Mouse (Mus musculus) forebrain, embryonic 13.5 days (tissue): Measurements from ENCODE around the gene Hoxd8. TPM values are rescaled to one million over a fixed set of nuclear protein-coding genes. Genes with fewer than 3 reads are reported as not detected.
A peak's percentile ranks its signal among the peaks of the same experiment; 100 is the strongest.

Experiments
- ATAC-seq: fragments of 200-750 bp; cut with Nextera tagmentation; 2 replicates; pipeline ENCODE4 v1.8.0; 2017
- H3K27ac ChIP-seq: fragments of 300-500 bp; sonication (generic); 2 replicates; pipeline ENCODE4 v1.5.1; 2015; ENCODE audit warnings: inconsistent platforms, mild to moderate bottlenecking, moderate library complexity
- H3K27me3 ChIP-seq: fragments of 300-500 bp; sonication (generic); 2 replicates; pipeline ENCODE4 v1.6.1; 2015; ENCODE audit warnings: mild to moderate bottlenecking, inconsistent platforms
- H3K36me3 ChIP-seq: fragments of 300-500 bp; sonication (generic); 2 replicates; pipeline ENCODE4 v1.6.1; 2015; ENCODE audit warnings: mild to moderate bottlenecking, inconsistent platforms; ENCODE audit not compliant: poor library complexity, severe bottlenecking
- H3K4me1 ChIP-seq: fragments of 300-500 bp; sonication (generic); 2 replicates; pipeline ENCODE4 v1.6.1; 2015; ENCODE audit warnings: inconsistent platforms
- H3K4me2 ChIP-seq: fragments of 300-500 bp; sonication (generic); 2 replicates; pipeline ENCODE4 v1.6.1; 2015; ENCODE audit warnings: inconsistent platforms, mild to moderate bottlenecking, moderate library complexity
- H3K4me3 ChIP-seq: fragments of 300-500 bp; sonication (generic); 2 replicates; pipeline ENCODE4 v1.5.1; 2015; ENCODE audit warnings: mild to moderate bottlenecking, inconsistent platforms
- H3K9ac ChIP-seq: fragments of 300-500 bp; sonication (generic); 2 replicates; pipeline ENCODE4 v1.6.1; 2015; ENCODE audit warnings: mild to moderate bottlenecking, inconsistent platforms
- H3K9me3 ChIP-seq: fragments of 300-500 bp; sonication (generic); replicated peaks from 2 replicates; pipeline ENCODE4 v1.6.1; 2016; ENCODE audit warnings: inconsistent platforms
- WGBS: fragments of 180-500 bp; shearing (Covaris S2); methylation state at CpG from one replicate; pipeline ENCODE4 v1.1.7; 2015; 5-methylcytosine and 5-hydroxymethylcytosine counted together
- polyA plus RNA-seq: library from polyadenylated mRNA; unstranded; fragments of >200 nt; fragmentation: Nextera tagmentation; extraction: Ambion mirVana; gene quantifications from 2 replicates; pipeline ENCODE4 v1.2.1, GENCODE M21; 2015

Hoxd8 gene
- polyA plus RNA-seq, 1 experiment from 2014 or later: not detected

- under 1% methylated on average over 43 of the region's 43 CpGs for WGBS
- peak within 1 kb of the TSS; percentile 33 for H3K4me3 ChIP-seq
Observed at GRCm38 (mm10) chr2:74697567-74698121, 6.8 kb upstream of the Hoxd8 start, which contains the start of gene Hoxd9. Gene Hoxd9, plus strand, starts transcription at chr2:74697727.

GRCm38 (mm10) chr2:74698201-74699052 lies 6.0 kb upstream of the Hoxd8 start:
- Histone ChIP-seq H3K4me3 (peak overlapping the region; percentile 33), H3K9ac (no peak overlapping the region), H3K27me3 (peaks cover 99% of the 10 kb centered on the region), H3K9me3 (no peaks in the 10 kb centered on the region), H3K4me1 (peaks cover 12% of the 10 kb centered on the region), H3K36me3 (no peaks in the 10 kb centered on the region), H3K27ac (no peak overlapping the region), H3K4me2 (peak overlapping the region; percentile 56)
- ATAC-seq: peak; percentile 62; the same call in 1 of the 2 replicates
- under 1% methylated on average over 81 of the region's 86 CpGs for WGBS

More at GRCm38 (mm10) chr2:74697567-74698121, 6.8 kb upstream of the Hoxd8 start, which contains the start of gene Hoxd9:
- peaks cover 99% of the 10 kb centered on the region for H3K27me3 ChIP-seq
- H3K4me2 ChIP-seq: peak within 1 kb of the TSS; percentile 56
- H3K9ac ChIP-seq: no peak within 1 kb of the TSS
- H3K36me3 ChIP-seq: no peaks in the 10 kb centered on the region
- no peak within 1 kb of the TSS for H3K27ac ChIP-seq
- peaks cover 12% of the 10 kb centered on the region for H3K4me1 ChIP-seq
- no peaks in the 10 kb centered on the region for H3K9me3 ChIP-seq
- peak; percentile 70 for ATAC-seq

GRCm38 (mm10) chr2:74699053-74699430 lies 5.4 kb upstream of the Hoxd8 start:
- Histone ChIP-seq H3K27ac (no peak overlapping the region), H3K4me1 (peaks cover 12% of the 10 kb centered on the region), H3K4me3 (no peak overlapping the region), H3K9me3 (no peaks in the 10 kb centered on the region), H3K27me3 (peaks cover 99% of the 10 kb centered on the region), H3K9ac (no peak overlapping the region), H3K4me2 (no peak overlapping the region), H3K36me3 (no peaks in the 10 kb centered on the region)
- ATAC-seq: no peak
- under 1% methylated on average over 17 of the region's 17 CpGs for WGBS

- Histone ChIP-seq H3K27me3 (peaks cover 99% of the 10 kb centered on the region), H3K9me3 (no peaks in the 10 kb centered on the region), H3K27ac (no peak overlapping the region), H3K4me2 (no peak overlapping the region), H3K4me1 (peaks cover 16% of the 10 kb centered on the region), H3K4me3 (no peak overlapping the region), H3K9ac (no peak overlapping the region), H3K36me3 (no peaks in the 10 kb centered on the region)
- ATAC-seq: no peak
- WGBS: 1% methylated on average over 23 of the region's 23 CpGs
Observed at GRCm38 (mm10) chr2:74699664-74700545, 4.5 kb upstream of the Hoxd8 start.

GRCm38 (mm10) chr2:74700546-74701112 lies 3.8 kb upstream of the Hoxd8 start:
- Histone ChIP-seq H3K36me3 (no peaks in the 10 kb centered on the region), H3K27ac (no peak overlapping the region), H3K27me3 (peaks cover 99% of the 10 kb centered on the region), H3K9ac (no peak overlapping the region), H3K4me3 (no peak overlapping the region), H3K9me3 (no peaks in the 10 kb centered on the region), H3K4me1 (peaks cover 24% of the 10 kb centered on the region), H3K4me2 (no peak overlapping the region)
- ATAC-seq: no peak
- WGBS: under 1% methylated on average over 22 of the region's 22 CpGs

GRCm38 (mm10) chr2:74701949-74702819 lies 2.2 kb upstream of the Hoxd8 start:
- Histone ChIP-seq H3K27ac (no peak overlapping the region), H3K9me3 (no peaks in the 10 kb centered on the region), H3K4me3 (no peak overlapping the region), H3K9ac (no peak overlapping the region), H3K27me3 (peaks cover 98% of the 10 kb centered on the region), H3K4me2 (no peak overlapping the region), H3K36me3 (no peaks in the 10 kb centered on the region), H3K4me1 (peaks cover 26% of the 10 kb centered on the region)
- 11% methylated on average over 17 of the region's 17 CpGs for WGBS
- no peak for ATAC-seq

- 9% methylated on average over 6 of the region's 6 CpGs for WGBS
- no peak overlapping the region for H3K27ac ChIP-seq
- H3K9ac ChIP-seq: no peak overlapping the region
- no peak overlapping the region for H3K4me2 ChIP-seq
- peaks cover 21% of the 10 kb centered on the region for H3K4me1 ChIP-seq
- H3K36me3 ChIP-seq: no peaks in the 10 kb centered on the region
- ATAC-seq: no peak
- peaks cover 98% of the 10 kb centered on the region for H3K27me3 ChIP-seq
- no peak overlapping the region for H3K4me3 ChIP-seq
- H3K9me3 ChIP-seq: no peaks in the 10 kb centered on the region
Observed at GRCm38 (mm10) chr2:74702820-74703219, 1.6 kb upstream of the Hoxd8 start.

GRCm38 (mm10) chr2:74703317-74703716 lies 1.1 kb upstream of the Hoxd8 start:
- H3K9ac ChIP-seq: no peak overlapping the region
- peaks cover 16% of the 10 kb centered on the region for H3K4me1 ChIP-seq
- H3K4me2 ChIP-seq: no peak overlapping the region
- ATAC-seq: no peak
- no peak overlapping the region for H3K4me3 ChIP-seq
- no peak overlapping the region for H3K27ac ChIP-seq
- no peaks in the 10 kb centered on the region for H3K36me3 ChIP-seq
- no peaks in the 10 kb centered on the region for H3K9me3 ChIP-seq
- peaks cover 98% of the 10 kb centered on the region for H3K27me3 ChIP-seq
- 2% methylated on average over 10 of the region's 10 CpGs for WGBS

- under 1% methylated on average over 26 of the region's 26 CpGs for WGBS
- Histone ChIP-seq H3K4me1 (peaks cover 14% of the 10 kb centered on the region), H3K36me3 (no peaks in the 10 kb centered on the region), H3K9me3 (no peaks in the 10 kb centered on the region), H3K4me3 (no peak overlapping the region), H3K9ac (no peak overlapping the region), H3K4me2 (no peak overlapping the region), H3K27me3 (peaks cover 98% of the 10 kb centered on the region), H3K27ac (no peak overlapping the region)
- no peak for ATAC-seq
Observed at GRCm38 (mm10) chr2:74703720-74704392, 559 bp upstream of the Hoxd8 start.

- H3K9ac ChIP-seq: 0 out of 2 replicates have a peak overlapping the region, but pooled peaks have one; percentile 37
- H3K9me3 ChIP-seq: no peaks in the 10 kb centered on the region
- H3K4me2 ChIP-seq: peak overlapping the region; percentile 60
- ATAC-seq: 0 out of 2 replicates have a peak, but pooled peaks have one; percentile 24
- peaks cover 98% of the 10 kb centered on the region for H3K27me3 ChIP-seq
- peaks cover 14% of the 10 kb centered on the region for H3K4me1 ChIP-seq
- H3K4me3 ChIP-seq: peak overlapping the region; percentile 35
- no peak overlapping the region for H3K27ac ChIP-seq
- no peaks in the 10 kb centered on the region for H3K36me3 ChIP-seq
- WGBS: under 1% methylated on average over 27 of the region's 66 CpGs
Observed at GRCm38 (mm10) chr2:74704999-74705466, 618 bp downstream of the Hoxd8 start.
